Mouse (Mus musculus) neural tube, embryonic 12.5 days (tissue): ENCODE measurements at regions not wholly inside any gene's neighbourhood (a gene's known extent, or its start where the extent isn't known, plus 50 kb on each side); places are given as distances from the start of the nearest gene placed in this dataset. TPM values are rescaled to one million over a fixed set of nuclear protein-coding genes. Genes with fewer than 3 reads are reported as not detected.

Experiments
- ATAC-seq: fragments of 200-750 bp; cut with Nextera tagmentation; 2 replicates; pipeline ENCODE4 v1.8.0; 2017; ENCODE audit warnings: low read depth, mild to moderate bottlenecking, moderate TSS enrichment, moderate library complexity; ENCODE audit not compliant: low FRiP score
- H3K27ac ChIP-seq: fragments of 300-500 bp; sonication (generic); 2 replicates; pipeline ENCODE4 v1.5.1; 2016
- H3K27me3 ChIP-seq: fragments of 300-500 bp; sonication (generic); replicated peaks from 2 replicates; pipeline ENCODE4 v1.6.1; 2016; ENCODE audit warnings: mild to moderate bottlenecking
- H3K36me3 ChIP-seq: fragments of 300-500 bp; sonication (generic); 2 replicates; pipeline ENCODE4 v1.6.1; 2016; ENCODE audit warnings: mild to moderate bottlenecking
- H3K4me1 ChIP-seq: fragments of 300-500 bp; sonication (generic); 2 replicates; pipeline ENCODE4 v1.6.1; 2016
- H3K4me2 ChIP-seq: fragments of 300-500 bp; sonication (generic); replicated peaks from 2 replicates; pipeline ENCODE4 v1.6.1; 2016; ENCODE audit warnings: mild to moderate bottlenecking
- H3K4me3 ChIP-seq: fragments of 300-500 bp; sonication (generic); 2 replicates; pipeline ENCODE4 v1.5.1; 2016
- H3K9ac ChIP-seq: fragments of 300-500 bp; sonication (generic); 2 replicates; pipeline ENCODE4 v1.6.1; 2016; ENCODE audit warnings: mild to moderate bottlenecking
- H3K9me3 ChIP-seq: fragments of 300-500 bp; sonication (generic); 2 replicates; pipeline ENCODE4 v1.6.1; 2016; ENCODE audit warnings: mild to moderate bottlenecking
- WGBS: fragments of 180-500 bp; shearing (Covaris S2); methylation state at CpG from one replicate; pipeline ENCODE4 v1.1.7; 2016; 5-methylcytosine and 5-hydroxymethylcytosine counted together
- microRNA-seq: library from miRNA; unstranded; fragments of <30 nt; microRNA quantifications from one replicate; pipeline ENCODE4, GENCODE M21; 2017

DNA sequence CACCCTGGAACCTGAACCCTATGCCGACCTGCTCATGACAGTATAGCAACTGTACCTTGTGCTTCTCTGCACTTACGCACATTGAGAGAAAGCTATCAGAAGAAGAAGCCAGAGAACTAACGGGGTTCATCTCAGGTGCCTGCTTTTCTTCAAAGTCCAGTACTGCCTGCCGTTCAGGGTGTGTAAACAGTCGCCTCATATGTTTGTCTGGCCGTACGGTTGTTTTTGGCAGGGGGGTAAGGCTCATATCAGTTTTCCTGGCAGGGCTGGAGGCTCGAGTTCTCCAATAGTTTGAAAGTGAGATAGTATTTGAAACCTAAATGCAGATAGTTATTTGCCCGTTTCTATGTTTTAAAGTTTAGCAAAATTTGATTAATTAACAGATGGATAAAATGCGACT is 54.9 kb upstream of the Zfp507 start:
- H3K4me3 ChIP-seq = no peak overlapping the region
- H3K9me3 ChIP-seq = no peaks in the 10 kb centered on the region
- H3K27me3 ChIP-seq = no peaks in the 10 kb centered on the region
- WGBS = 87% methylated on average over 10 of the region's 10 CpGs
- H3K36me3 ChIP-seq = no peaks in the 10 kb centered on the region
- no peak overlapping the region for H3K9ac ChIP-seq
- no peaks in the 10 kb centered on the region for H3K4me1 ChIP-seq
- ATAC-seq = no peak
- H3K4me2 ChIP-seq = no peak overlapping the region
- H3K27ac ChIP-seq = no peak overlapping the region

Small RNAs in the stretch of these regions (microRNA-seq; reads per million reads assigned to microRNA genes)
- gene Gm23292 = not detected
